Mouse (Mus musculus): ENCODE data around the gene Slit2. TPM values are rescaled to one million over a fixed set of nuclear protein-coding genes. Genes with fewer than 3 reads are reported as not detected.

Slit2 gene
- total and polyA plus RNA-seq, 3 experiments = 1.8 to 4.5 (median 3.3) TPM

DNA sequence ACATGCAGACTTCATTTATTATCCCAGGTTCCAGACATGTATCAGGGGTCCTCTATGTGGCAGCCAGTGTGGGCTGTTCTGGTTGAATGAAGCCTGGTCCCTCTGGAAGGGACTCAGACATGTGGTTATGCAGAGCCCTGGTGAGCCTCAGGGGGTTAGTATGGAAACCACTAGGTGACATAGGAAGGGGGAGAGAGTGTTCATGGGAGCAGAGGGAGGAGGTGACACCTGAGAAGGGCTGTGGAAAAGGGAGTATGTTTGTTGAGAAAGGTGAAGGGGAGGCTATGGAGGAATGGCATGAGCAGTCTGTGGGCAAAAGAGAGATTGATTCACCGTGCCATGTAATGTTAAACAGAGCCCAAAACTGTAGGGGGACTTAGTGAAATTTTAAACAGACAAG, 51.9 kb downstream of the Slit2 start:
- no peaks in the 10 kb centered on the region for H3K79me2 ChIP-seq (replicated peaks; ENCODE audit: control insufficient read depth, insufficient read depth, low read length)
- H3K9ac ChIP-seq (ENCODE audit: low read depth, low read length) = no peak overlapping the region
- H3K27me3 ChIP-seq (ENCODE audit: control insufficient read depth, insufficient read depth, low read length) = no peaks in the 10 kb centered on the region
- no peaks in the 10 kb centered on the region for H3K36me3 ChIP-seq (ENCODE audit: control insufficient read depth, insufficient read depth, low read length)
- TF ChIP-seq EP300 (IDR thresholded peaks at IDR 0.05; ENCODE audit: insufficient read depth, low read depth, low read length) (no peak), CTCF (IDR thresholded peaks at IDR 0.05) (no peak), POLR2A (IDR thresholded peaks at IDR 0.05; ENCODE audit: insufficient read depth, low read depth, low read length) (no peak)
- no peak overlapping the region for H3K27ac ChIP-seq
- DNase-seq = no peak
- H3K4me1 ChIP-seq (ENCODE audit: control insufficient read depth, insufficient read depth, low read length) = no peaks in the 10 kb centered on the region; the same call in 1 of the 2 replicates
- no peak overlapping the region for H3K4me3 ChIP-seq
- 83% methylated on average over 1 of the region's 1 CpGs for WGBS
- intact Hi-C loops (cut with DNase I) = loop anchor here (10.0 kb wide), 2 partner anchors 80 to 310 kb away; no protein-coding TSS in a partner anchor

GRCm38 (mm10) chr5:48038033-48038432, 55.1 kb downstream of the Slit2 start:
- no peaks in the 10 kb centered on the region for H3K79me2 ChIP-seq (replicated peaks; ENCODE audit: control insufficient read depth, insufficient read depth, low read length)
- no peak overlapping the region for H3K9ac ChIP-seq (ENCODE audit: low read depth, low read length)
- intact Hi-C loops (cut with DNase I) = loop anchor here (10.0 kb wide), 2 partner anchors 77 to 307 kb away; no protein-coding TSS in a partner anchor
- H3K27me3 ChIP-seq (ENCODE audit: control insufficient read depth, insufficient read depth, low read length) = no peaks in the 10 kb centered on the region
- no peaks in the 10 kb centered on the region for H3K36me3 ChIP-seq (ENCODE audit: control insufficient read depth, insufficient read depth, low read length)
- H3K27ac ChIP-seq = no peak overlapping the region
- no peak overlapping the region for H3K4me3 ChIP-seq
- H3K4me1 ChIP-seq (ENCODE audit: control insufficient read depth, insufficient read depth, low read length) = no peaks in the 10 kb centered on the region; the same call in 1 of the 2 replicates
- WGBS = 31% methylated on average over 5 of the region's 5 CpGs
- peak; percentile 50 for TF ChIP-seq CTCF (IDR thresholded peaks at IDR 0.05)
- no peak for TF ChIP-seq POLR2A (IDR thresholded peaks at IDR 0.05; ENCODE audit: insufficient read depth, low read depth, low read length)
- no peak for DNase-seq

DNA sequence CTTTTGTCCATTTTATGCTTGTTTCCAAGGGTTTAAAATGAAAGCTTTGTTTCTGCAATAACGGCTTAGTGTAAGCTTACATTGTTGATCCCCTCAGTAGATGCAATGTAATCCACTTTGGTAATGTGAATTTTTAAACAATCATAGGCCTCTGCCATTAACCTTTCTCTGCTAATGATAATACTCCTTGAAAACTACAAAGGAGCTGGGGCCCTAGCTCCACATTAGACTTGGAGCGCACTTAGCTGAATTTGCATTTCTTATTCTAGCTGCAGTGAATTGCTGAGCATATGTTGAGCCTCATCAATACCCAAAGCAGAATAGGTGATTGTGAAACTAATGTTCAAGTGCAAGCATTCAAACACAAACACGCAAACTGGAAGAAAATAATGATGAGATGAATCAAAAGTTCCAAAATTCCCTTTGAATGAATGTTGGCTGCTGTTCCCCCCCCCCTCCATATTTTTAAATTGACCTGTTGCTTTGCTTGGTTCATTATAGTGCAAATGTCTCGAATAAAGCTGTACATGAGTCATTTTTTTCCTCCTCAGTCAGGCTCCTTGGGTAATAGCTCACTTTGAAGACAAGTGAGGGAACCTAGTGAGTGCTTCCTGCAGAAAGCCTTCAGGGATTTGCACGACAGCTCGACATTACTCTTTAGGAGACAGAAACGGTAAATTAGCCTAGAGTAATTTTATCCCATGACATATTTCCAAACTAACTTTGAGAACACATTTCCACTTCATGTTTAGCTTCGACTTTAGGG, 66.2 kb downstream of the Slit2 start:
- Histone ChIP-seq H3K79me2 (replicated peaks; ENCODE audit: control insufficient read depth, insufficient read depth, low read length) (no peaks in the 10 kb centered on the region), H3K36me3 (ENCODE audit: control insufficient read depth, insufficient read depth, low read length) (no peaks in the 10 kb centered on the region), H3K27me3 (ENCODE audit: control insufficient read depth, insufficient read depth, low read length) (no peaks in the 10 kb centered on the region), H3K9ac (ENCODE audit: low read depth, low read length) (no peak overlapping the region), H3K27ac (no peak overlapping the region), H3K4me3 (no peak overlapping the region), H3K4me1 (ENCODE audit: control insufficient read depth, insufficient read depth, low read length) (no peaks in the 10 kb centered on the region)
- WGBS = 63% methylated on average over 8 of the region's 8 CpGs
- intact Hi-C loops (cut with DNase I) = no loop called here
- no peak for DNase-seq
- TF ChIP-seq POLR2A (IDR thresholded peaks at IDR 0.05; ENCODE audit: insufficient read depth, low read depth, low read length) (no peak), EP300 (IDR thresholded peaks at IDR 0.05; ENCODE audit: insufficient read depth, low read depth, low read length) (no peak), CTCF (IDR thresholded peaks at IDR 0.05) (no peak)

DNA sequence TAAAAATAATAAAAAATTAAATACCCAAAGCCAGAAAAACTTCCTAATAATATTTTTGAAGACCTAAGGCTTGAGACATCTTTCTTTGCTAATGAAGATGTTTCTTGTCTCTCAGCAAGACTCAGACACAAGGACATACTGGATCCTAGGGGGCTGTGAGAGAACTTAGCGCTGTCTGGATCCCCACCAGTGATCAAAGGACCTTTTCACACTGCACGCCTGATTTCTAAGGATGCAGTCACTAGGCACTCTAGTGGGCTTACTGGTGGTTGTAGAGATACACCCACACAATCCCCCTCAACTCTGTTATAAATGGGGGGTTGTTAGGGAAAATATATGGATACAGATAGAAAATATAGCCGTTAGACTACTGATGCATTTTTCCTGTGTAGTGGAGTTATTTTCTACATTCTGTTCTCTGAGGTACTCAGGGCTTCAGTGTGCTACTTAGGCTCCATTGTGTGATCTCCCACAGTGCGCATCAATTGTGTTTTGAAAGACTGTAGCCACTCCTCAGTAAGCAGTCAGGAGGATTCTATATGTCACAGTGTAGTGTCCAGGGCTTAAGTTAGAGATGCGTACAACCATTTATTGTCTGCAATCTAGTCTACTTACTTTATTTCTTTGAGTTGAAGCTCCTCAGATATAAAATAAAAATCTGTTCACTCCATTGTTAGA, 67.8 kb downstream of the Slit2 start:
- no peaks in the 10 kb centered on the region for H3K4me1 ChIP-seq (ENCODE audit: control insufficient read depth, insufficient read depth, low read length)
- H3K79me2 ChIP-seq (replicated peaks; ENCODE audit: control insufficient read depth, insufficient read depth, low read length) = no peaks in the 10 kb centered on the region
- 88% methylated on average over 5 of the region's 5 CpGs for WGBS
- no peak overlapping the region for H3K9ac ChIP-seq (ENCODE audit: low read depth, low read length)
- H3K27ac ChIP-seq = no peak overlapping the region
- H3K4me3 ChIP-seq = no peak overlapping the region
- no peaks in the 10 kb centered on the region for H3K27me3 ChIP-seq (ENCODE audit: control insufficient read depth, insufficient read depth, low read length)
- intact Hi-C loops (cut with DNase I) = no loop called here
- TF ChIP-seq EP300 (IDR thresholded peaks at IDR 0.05; ENCODE audit: insufficient read depth, low read depth, low read length) (no peak), POLR2A (IDR thresholded peaks at IDR 0.05; ENCODE audit: insufficient read depth, low read depth, low read length) (no peak), CTCF (IDR thresholded peaks at IDR 0.05) (no peak)
- H3K36me3 ChIP-seq (ENCODE audit: control insufficient read depth, insufficient read depth, low read length) = no peaks in the 10 kb centered on the region
- DNase-seq = no peak

GRCm38 (mm10) chr5:48058612-48059011, 75.7 kb downstream of the Slit2 start:
- no peaks in the 10 kb centered on the region for H3K4me1 ChIP-seq (ENCODE audit: control insufficient read depth, insufficient read depth, low read length)
- no peak for DNase-seq
- no peaks in the 10 kb centered on the region for H3K79me2 ChIP-seq (replicated peaks; ENCODE audit: control insufficient read depth, insufficient read depth, low read length)
- 76% methylated on average over 10 of the region's 10 CpGs for WGBS
- intact Hi-C loops (cut with DNase I) = no loop called here
- H3K27me3 ChIP-seq (ENCODE audit: control insufficient read depth, insufficient read depth, low read length) = no peaks in the 10 kb centered on the region
- no peak overlapping the region for H3K4me3 ChIP-seq
- no peaks in the 10 kb centered on the region for H3K36me3 ChIP-seq (ENCODE audit: control insufficient read depth, insufficient read depth, low read length)
- no peak for TF ChIP-seq EP300 (IDR thresholded peaks at IDR 0.05; ENCODE audit: insufficient read depth, low read depth, low read length)
- TF ChIP-seq CTCF (IDR thresholded peaks at IDR 0.05) = no peak
- no peak for TF ChIP-seq POLR2A (IDR thresholded peaks at IDR 0.05; ENCODE audit: insufficient read depth, low read depth, low read length)
- no peak overlapping the region for H3K9ac ChIP-seq (ENCODE audit: low read depth, low read length)
- H3K27ac ChIP-seq = no peak overlapping the region

GRCm38 (mm10) chr5:48060715-48061114, 77.8 kb downstream of the Slit2 start:
- Histone ChIP-seq H3K9ac (ENCODE audit: low read depth, low read length) (no peak overlapping the region), H3K4me3 (no peak overlapping the region), H3K4me1 (ENCODE audit: control insufficient read depth, insufficient read depth, low read length) (no peaks in the 10 kb centered on the region), H3K79me2 (replicated peaks; ENCODE audit: control insufficient read depth, insufficient read depth, low read length) (no peaks in the 10 kb centered on the region), H3K27me3 (ENCODE audit: control insufficient read depth, insufficient read depth, low read length) (no peaks in the 10 kb centered on the region), H3K27ac (no peak overlapping the region), H3K36me3 (ENCODE audit: control insufficient read depth, insufficient read depth, low read length) (no peaks in the 10 kb centered on the region)
- TF ChIP-seq EP300 (IDR thresholded peaks at IDR 0.05; ENCODE audit: insufficient read depth, low read depth, low read length) = no peak
- TF ChIP-seq CTCF (IDR thresholded peaks at IDR 0.05) = no peak
- no peak for TF ChIP-seq POLR2A (IDR thresholded peaks at IDR 0.05; ENCODE audit: insufficient read depth, low read depth, low read length)
- 34% methylated on average over 2 of the region's 2 CpGs for WGBS
- DNase-seq = no peak
- intact Hi-C loops (cut with DNase I) = no loop called here

All from heart, adult 2 months (tissue).